Mouse (Mus musculus) macrophage (primary cell): ENCODE results near the gene Bbx. TPM values are rescaled to one million over a fixed set of nuclear protein-coding genes. Genes with fewer than 3 reads are reported as not detected.

Experiments used
- H3K27ac ChIP-seq: fragments of 350-480 bp; formaldehyde crosslinking; 2 replicates; pipeline ENCODE4 v1.9.0; 2021
- H3K36me3 ChIP-seq: fragments of 350-480 bp; formaldehyde crosslinking; 2 replicates; pipeline ENCODE4 v1.9.0; 2021; ENCODE audit errors: inconsistent target
- H3K4me3 ChIP-seq: fragments of 350-480 bp; formaldehyde crosslinking; 2 replicates; pipeline ENCODE4 v1.9.0; 2021; ENCODE audit errors: inconsistent target
- H3K79me2 ChIP-seq: fragments of 350-480 bp; formaldehyde crosslinking; 2 replicates; pipeline ENCODE4 v1.9.0; 2021; ENCODE audit errors: inconsistent target
- WGBS: methylation state at CpG from one replicate; pipeline ENCODE4 v1.1.7; 2026; ENCODE audit warnings: inconsistent platforms; ENCODE audit not compliant: missing documents; 5-methylcytosine and 5-hydroxymethylcytosine counted together
- polyA plus RNA-seq: library from polyadenylated mRNA; stranded (reverse); fragments of 250-400 nt; gene quantifications from 3 replicates; pipeline ENCODE4 v1.2.4, GENCODE M21; 2018; ENCODE audit warnings: inconsistent platforms

The Bbx gene
- polyA plus RNA-seq, 1 experiment from 2014 or later = 17.8 TPM

DNA sequence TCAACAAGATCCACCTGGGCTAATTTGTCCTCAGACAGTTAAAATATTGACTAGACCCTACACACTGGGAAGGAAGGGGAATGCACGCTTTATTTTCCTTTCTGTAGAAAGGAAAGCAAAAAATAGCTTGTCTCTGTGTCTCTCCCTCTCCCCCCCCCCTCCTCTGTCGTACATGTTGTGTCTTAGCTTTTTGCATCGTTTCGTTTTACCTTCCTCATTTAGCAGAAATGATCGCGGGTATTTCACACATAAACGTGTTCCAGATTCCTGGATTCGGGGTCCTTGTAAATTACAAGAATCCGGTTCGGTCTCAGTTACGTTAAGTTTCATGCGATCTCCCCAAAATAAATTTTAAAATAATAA is 1.7 kb downstream of the Bbx start:
- H3K79me2 ChIP-seq = no peaks in the 10 kb centered on the region
- peak overlapping the region; percentile 77 for H3K4me3 ChIP-seq
- H3K36me3 ChIP-seq = no peaks in the 10 kb centered on the region
- peak overlapping the region; percentile 50 for H3K27ac ChIP-seq
- WGBS = 5% methylated on average over 11 of the region's 12 CpGs

GRCm38 (mm10) chr16:50429692-50430514 is 2.3 kb downstream of the Bbx start:
- Histone ChIP-seq H3K36me3 (no peaks in the 10 kb centered on the region; the same call in 1 of the 2 replicates), H3K4me3 (peak overlapping the region; percentile 77), H3K79me2 (no peaks in the 10 kb centered on the region), H3K27ac (peak overlapping the region; percentile 50)
- WGBS = under 1% methylated on average over 35 of the region's 69 CpGs

- Histone ChIP-seq H3K27ac (no peak overlapping the region), H3K79me2 (no peaks in the 10 kb centered on the region), H3K36me3 (no peaks in the 10 kb centered on the region; the same call in 1 of the 2 replicates), H3K4me3 (peak overlapping the region; percentile 53)
- 34% methylated on average over 23 of the region's 23 CpGs for WGBS
These were observed 3.1 kb downstream of the Bbx start for GRCm38 (mm10) chr16:50428871-50429691.

DNA sequence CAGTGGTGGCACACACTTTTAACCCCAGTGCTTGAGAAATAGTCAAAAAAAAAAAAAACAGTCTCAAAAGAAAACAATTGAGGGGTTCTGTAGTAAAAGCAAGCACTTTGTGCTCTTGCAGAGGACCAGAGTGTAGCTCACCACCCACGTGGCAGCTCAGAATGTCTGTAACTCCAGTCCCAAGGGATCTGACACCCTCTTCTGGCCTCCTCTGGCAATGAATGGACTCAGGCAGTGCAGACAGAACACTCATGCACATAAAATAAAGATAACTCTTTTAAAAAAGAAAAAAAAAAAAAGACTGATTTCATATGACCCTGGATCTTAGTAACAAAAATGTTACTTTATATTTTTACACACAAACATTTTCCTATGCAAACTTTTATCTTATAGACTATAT is 12.1 kb downstream of the Bbx start:
- Histone ChIP-seq H3K4me3 (no peak overlapping the region), H3K36me3 (no peaks in the 10 kb centered on the region; the same call in 1 of the 2 replicates), H3K27ac (no peak overlapping the region), H3K79me2 (no peaks in the 10 kb centered on the region)
- WGBS = 86% methylated on average over 1 of the region's 1 CpGs

DNA sequence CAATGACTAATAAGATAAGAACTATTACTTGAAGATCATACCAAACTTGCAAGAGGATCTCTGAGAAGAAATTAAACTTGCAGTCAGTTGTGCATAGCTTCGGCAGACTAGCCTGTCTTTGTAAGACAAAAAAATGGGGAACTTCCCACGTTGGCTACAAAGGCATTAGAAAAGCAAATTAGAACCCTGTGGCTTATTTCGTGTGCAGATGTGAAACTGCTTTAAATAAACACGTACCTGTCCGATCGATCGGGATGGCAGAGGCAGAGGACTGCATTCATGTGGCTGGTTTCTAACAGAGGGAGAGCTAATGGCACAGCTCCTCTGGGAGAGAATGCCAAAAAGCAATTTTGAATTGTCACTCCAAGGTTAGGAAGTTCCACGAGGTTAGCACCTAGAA is 16.8 kb downstream of the Bbx start:
- 65% methylated on average over 8 of the region's 8 CpGs for WGBS
- H3K27ac ChIP-seq = no peak overlapping the region
- no peaks in the 10 kb centered on the region; the same call in 1 of the 2 replicates for H3K79me2 ChIP-seq
- no peaks in the 10 kb centered on the region for H3K36me3 ChIP-seq
- H3K4me3 ChIP-seq = no peak overlapping the region

- 76% methylated on average over 5 of the region's 5 CpGs for WGBS
- H3K36me3 ChIP-seq = no peaks in the 10 kb centered on the region
These were observed 29.3 kb downstream of the Bbx start for GRCm38 (mm10) chr16:50402851-50403250.

DNA sequence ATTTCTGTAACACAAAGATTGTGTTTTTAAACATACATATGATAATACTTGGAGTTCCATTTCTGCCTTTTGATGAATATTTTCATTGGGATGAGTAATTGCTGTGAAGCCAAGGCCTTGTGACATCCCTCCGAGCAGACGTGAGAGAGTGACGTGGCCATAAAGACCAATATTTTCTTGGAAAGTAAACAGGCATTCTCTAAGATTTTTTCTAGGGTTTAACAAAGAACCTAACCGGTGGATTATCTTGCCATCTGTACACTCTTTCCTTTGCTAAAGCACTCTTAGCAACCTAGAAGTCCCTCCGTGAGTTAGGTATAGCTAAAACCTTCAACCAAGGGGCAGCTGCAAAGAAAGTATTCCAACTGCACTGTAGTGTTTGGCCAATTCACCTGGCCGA is 32.4 kb downstream of the Bbx start:
- no peak overlapping the region for H3K27ac ChIP-seq
- no peaks in the 10 kb centered on the region for H3K36me3 ChIP-seq
- 96% methylated on average over 6 of the region's 6 CpGs for WGBS
- no peak overlapping the region for H3K4me3 ChIP-seq
- H3K79me2 ChIP-seq = no peaks in the 10 kb centered on the region

More at GRCm38 (mm10) chr16:50402851-50403250, 29.3 kb downstream of the Bbx start:
- Histone ChIP-seq H3K27ac (no peak overlapping the region), H3K79me2 (no peaks in the 10 kb centered on the region), H3K4me3 (no peak overlapping the region)

GRCm38 (mm10) chr16:50398564-50398963 is 33.6 kb downstream of the Bbx start:
- 98% methylated on average over 4 of the region's 4 CpGs for WGBS
- Histone ChIP-seq H3K4me3 (no peak overlapping the region), H3K27ac (no peak overlapping the region), H3K36me3 (no peaks in the 10 kb centered on the region), H3K79me2 (no peaks in the 10 kb centered on the region)

DNA sequence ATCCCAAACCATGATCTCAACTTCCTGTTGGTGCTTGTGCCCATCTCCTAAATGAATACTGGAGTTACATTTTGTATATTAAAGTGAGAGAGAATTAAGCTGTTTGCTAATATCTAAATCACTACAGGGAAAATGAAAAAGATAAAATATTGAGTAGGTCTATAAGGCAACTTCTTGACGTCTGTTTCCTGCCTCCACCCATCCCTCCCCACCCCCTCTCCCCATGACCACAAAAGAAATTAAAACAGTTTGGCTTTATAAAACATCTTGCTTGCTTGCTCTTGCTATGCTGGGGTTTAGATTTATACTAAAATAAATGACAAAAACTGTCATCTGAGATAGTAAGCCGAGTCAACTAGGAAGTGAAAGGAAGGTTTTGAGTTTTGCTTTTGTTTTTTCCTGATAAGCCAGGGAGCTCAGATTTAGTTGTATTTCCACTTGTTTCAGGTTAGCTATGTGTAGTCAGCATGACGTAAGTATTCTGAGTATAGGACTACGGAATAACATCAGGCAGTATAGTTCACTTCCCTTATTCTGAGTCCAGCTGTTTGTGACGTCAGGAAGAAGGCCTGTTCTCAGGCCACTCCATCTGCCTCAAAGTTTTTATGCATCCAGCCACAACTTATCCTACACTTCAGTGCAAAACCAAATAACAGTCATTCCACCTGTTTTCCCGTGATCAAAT is 36.1 kb downstream of the Bbx start:
- no peaks in the 10 kb centered on the region for H3K79me2 ChIP-seq
- 49% methylated on average over 6 of the region's 6 CpGs for WGBS
- H3K27ac ChIP-seq = no peak overlapping the region
- H3K36me3 ChIP-seq = no peaks in the 10 kb centered on the region
- no peak overlapping the region for H3K4me3 ChIP-seq

DNA sequence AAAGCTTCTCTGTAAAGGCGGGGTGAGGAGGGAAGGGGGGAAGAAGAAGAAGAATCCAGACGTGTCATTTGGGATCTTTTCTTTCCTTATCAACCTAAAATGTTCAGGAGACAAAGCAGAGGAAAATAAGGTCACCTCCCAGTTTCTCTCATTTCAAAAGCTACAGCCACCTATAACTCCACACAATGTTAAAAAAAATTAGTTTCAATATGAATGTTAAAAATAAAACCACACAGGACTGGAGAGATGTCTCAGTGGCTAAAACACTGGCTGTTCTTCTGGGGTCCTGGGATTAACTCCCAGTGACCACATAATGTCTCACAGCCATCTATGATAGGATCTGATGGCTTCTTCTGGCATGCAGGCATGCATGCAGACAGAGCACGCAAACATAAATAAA is 43.7 kb downstream of the Bbx start:
- no peak overlapping the region for H3K27ac ChIP-seq
- no peak overlapping the region for H3K4me3 ChIP-seq
- WGBS = 85% methylated on average over 3 of the region's 3 CpGs
- H3K79me2 ChIP-seq = no peaks in the 10 kb centered on the region; the same call in 1 of the 2 replicates
- no peaks in the 10 kb centered on the region for H3K36me3 ChIP-seq

GRCm38 (mm10) chr16:50383541-50383940 is 48.6 kb downstream of the Bbx start:
- H3K36me3 ChIP-seq = no peaks in the 10 kb centered on the region
- H3K79me2 ChIP-seq = no peaks in the 10 kb centered on the region; the same call in 1 of the 2 replicates
- WGBS = 92% methylated on average over 8 of the region's 8 CpGs
- no peak overlapping the region for H3K27ac ChIP-seq
- H3K4me3 ChIP-seq = no peak overlapping the region

- H3K36me3 ChIP-seq = no peaks in the 10 kb centered on the region
- H3K4me3 ChIP-seq = no peak overlapping the region
- WGBS = 73% methylated on average over 7 of the region's 7 CpGs
- H3K79me2 ChIP-seq = peaks cover 8% of the 10 kb centered on the region; the same call in 1 of the 2 replicates
- no peak overlapping the region for H3K27ac ChIP-seq
These were observed 50.8 kb downstream of the Bbx start for GRCm38 (mm10) chr16:50381351-50381746.

DNA sequence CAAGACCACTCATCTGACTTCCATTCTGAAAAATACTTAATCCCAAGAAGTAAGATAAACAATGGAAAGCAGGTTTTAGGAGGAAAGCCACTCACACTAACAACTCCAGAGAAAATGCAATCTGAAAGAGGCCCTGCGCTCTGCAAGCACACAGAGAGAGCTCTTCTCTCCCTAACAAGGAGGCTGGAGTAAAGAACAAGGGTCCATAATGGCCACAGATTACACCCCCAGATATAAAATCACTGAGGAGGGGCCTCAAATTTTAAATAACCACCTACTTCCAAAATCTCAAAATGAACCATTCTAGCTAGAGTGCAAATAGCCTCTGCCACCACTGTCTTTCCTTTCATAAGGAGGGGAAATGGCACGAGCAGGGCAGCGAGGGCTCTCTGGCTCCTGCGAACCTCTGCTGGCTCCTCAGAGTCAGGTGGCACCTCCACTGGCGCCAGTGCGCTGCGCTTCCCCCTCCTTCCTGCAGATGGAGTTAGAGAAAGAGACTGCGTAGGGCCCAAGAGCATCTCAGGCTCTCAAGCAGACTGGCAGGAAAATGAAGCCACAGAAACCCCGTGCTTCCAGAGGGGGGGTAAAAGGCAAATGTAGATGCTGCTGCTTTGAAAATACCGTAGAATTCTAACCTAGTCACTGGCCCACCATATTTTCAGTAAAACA is 51.4 kb downstream of the Bbx start:
- H3K4me3 ChIP-seq = no peak overlapping the region
- H3K79me2 ChIP-seq = peaks cover 8% of the 10 kb centered on the region; the same call in 1 of the 2 replicates
- H3K36me3 ChIP-seq = no peaks in the 10 kb centered on the region
- H3K27ac ChIP-seq = no peak overlapping the region
- whole genome bisulfite sequencing = 31% methylated on average over 10 of the region's 10 CpGs

GRCm38 (mm10) chr16:50380232-50380631 is 52.0 kb downstream of the Bbx start:
- Histone ChIP-seq H3K4me3 (no peak overlapping the region), H3K36me3 (no peaks in the 10 kb centered on the region), H3K79me2 (peaks cover 8% of the 10 kb centered on the region; the same call in 1 of the 2 replicates), H3K27ac (no peak overlapping the region)
- 97% methylated on average over 7 of the region's 7 CpGs for WGBS
